Mouse (Mus musculus): Measurements from ENCODE around the gene Olfr270.
A peak's percentile ranks its signal among the peaks of the same experiment; 100 is the strongest.

Olfr270 gene

DNA sequence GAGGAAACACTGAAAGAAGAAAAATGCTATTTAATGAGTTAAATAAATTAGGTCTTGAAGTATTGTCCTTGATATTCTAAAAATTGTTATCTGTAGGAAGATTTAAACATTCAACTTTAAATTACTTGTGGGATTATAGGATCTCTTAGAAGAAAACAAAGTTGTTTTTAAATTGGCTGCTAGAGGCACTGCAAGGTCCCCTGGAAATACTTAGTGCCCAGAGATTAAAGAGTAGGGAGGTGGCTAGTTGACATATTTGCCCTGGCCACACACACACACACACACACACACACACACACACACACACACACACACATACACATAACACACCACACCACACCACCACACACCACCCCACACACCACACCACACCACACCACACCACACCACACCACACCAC lies at the start of gene Olfr270:
Olfr270 (plus strand) TSS at position 301 of the 400 bp plus-strand sequence.
- no peak for DNase-seq (ENCODE audit: low read depth, low spot score)

GRCm38 (mm10) chr4:52916659-52917310 lies 47.6 kb upstream of the Olfr270 start:
- DNase-seq (ENCODE audit: low read depth, low spot score): no peak

- no peak for DNase-seq (ENCODE audit: low read depth, low spot score)
Observed at GRCm38 (mm10) chr4:52917311-52917688, 47.0 kb upstream of the Olfr270 start.

GRCm38 (mm10) chr4:52919078-52919477 lies 45.3 kb upstream of the Olfr270 start, which contains the start of gene Olfr272:
TSS of gene Olfr272 (minus strand) at chr4:52919178.
- DNase-seq (ENCODE audit: low read depth, low spot score): no peak

GRCm38 (mm10) chr4:52930480-52930879 lies 33.9 kb upstream of the Olfr270 start:
- DNase-seq (ENCODE audit: low read depth, low spot score): no peak

DNA sequence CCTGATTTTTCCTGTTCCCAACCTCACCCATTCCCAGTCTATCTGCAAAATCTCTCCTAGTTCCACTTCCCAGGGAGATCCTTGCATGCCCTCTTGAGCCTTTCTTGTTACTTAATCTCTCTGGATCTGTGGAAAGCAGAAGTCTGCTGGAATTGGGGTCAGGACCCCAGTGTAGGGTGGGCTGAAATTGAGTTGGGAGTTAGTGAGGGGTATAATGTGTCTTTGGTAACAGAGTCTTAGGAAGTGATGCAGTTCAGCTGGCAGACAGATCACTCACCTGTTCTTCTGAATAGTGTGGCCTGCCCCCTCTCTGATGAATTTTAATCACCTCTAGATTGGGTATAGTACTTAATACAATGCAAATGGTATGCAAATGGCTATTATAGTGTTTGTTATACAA lies 17.7 kb upstream of the Olfr270 start:
- no peak for DNase-seq (ENCODE audit: low read depth, low spot score)

DNA sequence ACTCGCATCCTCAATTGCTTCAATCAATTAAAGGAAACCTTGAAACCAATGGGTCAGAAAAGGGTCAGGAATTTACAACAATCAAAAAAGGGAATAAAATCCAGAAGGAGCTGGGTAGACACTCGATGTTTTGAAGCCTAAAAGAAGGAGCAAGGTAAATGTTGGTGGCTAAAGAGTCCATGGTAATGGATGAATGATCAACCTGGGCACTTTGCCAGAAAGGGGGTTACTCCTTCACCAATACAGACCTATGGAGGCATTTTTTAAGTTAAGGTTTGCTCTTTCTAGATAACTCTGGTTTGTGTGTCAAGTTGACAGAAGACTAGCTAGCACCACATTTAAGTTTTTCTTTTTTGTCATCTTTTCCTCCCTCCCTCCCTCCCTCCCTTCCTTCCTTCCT lies 15.3 kb upstream of the Olfr270 start:
- DNase-seq (ENCODE audit: low read depth, low spot score): no peak

DNA sequence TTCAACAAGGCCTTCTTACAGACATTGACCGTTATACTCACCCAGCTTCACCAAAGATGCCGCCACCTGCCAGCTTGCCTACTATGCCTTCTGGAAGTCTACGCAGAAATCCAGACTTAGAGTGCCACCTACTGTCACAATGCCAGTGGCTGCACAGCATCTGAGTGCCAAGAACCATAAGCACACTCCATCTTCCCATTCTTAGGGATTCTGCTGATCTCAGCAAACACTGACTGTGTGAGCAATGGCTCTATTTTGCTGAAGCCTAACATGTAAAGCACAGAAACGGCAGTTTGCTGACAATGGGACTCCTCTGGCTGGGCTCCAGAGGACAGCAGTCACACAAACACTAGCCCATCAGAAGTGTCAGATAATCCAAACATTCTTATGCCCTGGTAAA lies 5.7 kb upstream of the Olfr270 start:
- DNase-seq (ENCODE audit: low read depth, low spot score): peak; percentile 30

- no peak for DNase-seq (ENCODE audit: low read depth, low spot score)
Observed at GRCm38 (mm10) chr4:52985216-52985615, 20.9 kb downstream of the Olfr270 start.

DNA sequence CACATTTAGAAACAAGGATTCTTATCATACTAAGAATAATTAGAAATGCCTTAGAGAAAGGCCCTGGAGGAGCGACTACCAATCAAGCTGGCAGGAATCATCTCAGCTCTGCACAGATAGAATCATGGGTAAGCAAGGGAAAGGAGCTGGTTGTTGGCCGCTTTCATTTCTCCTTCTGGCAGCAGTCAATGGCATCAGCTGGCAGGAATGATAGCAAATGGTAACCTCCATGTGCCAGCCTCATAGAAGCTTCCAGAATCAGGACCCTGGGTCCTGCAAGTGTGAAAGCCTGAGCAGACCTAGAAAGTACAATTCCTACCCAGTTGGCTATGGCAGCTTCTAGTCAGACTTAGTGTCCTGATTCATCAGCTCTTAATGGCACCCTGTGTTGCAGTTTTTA lies 21.9 kb downstream of the Olfr270 start:
- DNase-seq (ENCODE audit: low read depth, low spot score): no peak

DNA sequence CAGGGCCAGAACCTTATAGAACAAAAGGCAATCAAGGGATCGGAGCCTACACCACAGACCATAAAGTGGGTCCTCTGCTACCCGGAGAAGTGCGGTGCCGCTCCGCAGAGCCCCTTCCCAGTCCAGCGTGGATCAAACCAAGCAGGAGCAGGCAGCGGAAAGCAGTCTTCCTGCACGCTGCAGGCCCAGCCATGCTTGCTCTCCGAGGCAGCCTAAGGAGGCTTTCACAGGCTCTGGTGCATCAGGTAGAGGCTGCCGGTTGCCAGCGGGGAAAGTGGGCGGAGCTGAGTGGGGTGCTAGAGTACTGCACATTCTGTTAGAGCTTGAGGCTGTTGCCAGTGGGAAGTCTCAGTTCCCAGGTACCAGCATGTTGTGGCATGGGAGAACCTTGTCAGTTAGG lies 24.9 kb downstream of the Olfr270 start, which contains the start of gene Nipsnap3a:
Nipsnap3a (plus strand) TSS at position 25 of the 400 bp plus-strand sequence.
- no peak for DNase-seq (ENCODE audit: low read depth, low spot score)

DNA sequence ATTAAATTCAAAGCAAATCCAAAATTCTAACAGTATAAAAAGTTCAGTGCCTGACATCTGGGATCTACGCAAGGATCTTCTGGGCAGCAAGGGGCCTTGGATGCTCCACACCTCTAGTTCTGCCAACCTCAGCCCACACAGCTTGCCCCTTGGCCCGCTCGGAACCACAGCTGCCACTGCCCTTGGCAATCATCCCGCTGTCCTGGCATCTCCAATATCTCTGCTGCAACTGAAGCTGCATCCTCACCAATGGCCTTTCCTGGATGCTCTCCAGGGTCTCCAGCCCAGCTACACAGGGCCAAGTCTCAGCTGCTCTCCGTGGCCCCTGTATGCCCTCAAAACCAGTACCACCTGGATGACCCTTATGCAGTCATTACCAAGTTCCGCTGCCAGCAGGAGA lies 35.1 kb downstream of the Olfr270 start:
- no peak for DNase-seq (ENCODE audit: low read depth, low spot score)

DNA sequence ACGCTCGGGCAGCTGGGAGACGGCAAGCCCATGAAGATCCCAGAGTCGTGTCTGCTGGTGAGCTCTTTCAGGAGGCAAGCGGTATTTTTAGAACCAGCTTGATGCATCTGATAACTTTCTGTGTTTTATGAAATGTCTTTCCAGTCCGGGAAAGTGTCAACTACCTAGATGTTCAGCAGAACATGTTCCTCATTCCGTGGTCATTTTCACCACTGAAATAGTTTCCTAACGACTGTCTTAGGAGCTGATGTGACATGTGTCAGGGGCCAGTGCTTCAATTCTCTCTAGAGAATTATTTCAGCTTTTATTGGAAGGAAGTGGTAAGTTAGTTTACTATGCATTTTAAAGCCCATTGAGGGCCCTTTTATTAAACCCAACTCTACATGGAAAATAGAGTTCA lies 35.8 kb downstream of the Olfr270 start:
- no peak for DNase-seq (ENCODE audit: low read depth, low spot score)

DNA sequence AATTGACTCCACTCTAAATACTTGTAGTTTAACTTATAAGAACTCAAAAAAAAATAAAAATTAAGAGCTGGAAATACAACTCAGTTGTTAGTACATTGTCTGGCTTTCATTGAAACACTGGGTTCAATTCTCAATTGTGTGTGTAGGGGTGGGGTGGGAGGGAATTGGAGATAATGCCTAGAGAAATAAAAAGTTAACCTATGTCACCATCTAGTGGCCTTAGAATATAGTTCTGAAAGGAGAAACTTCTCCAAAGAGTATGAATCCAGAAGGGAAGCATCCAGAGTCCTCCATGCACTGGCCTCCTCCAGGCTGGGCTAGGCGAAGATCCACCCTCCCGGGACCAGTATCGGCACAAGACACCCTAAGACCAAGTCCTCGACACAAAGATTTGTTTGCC lies 44.8 kb downstream of the Olfr270 start:
- DNase-seq (ENCODE audit: low read depth, low spot score): no peak

GRCm38 (mm10) chr4:53009871-53010270 lies 45.5 kb downstream of the Olfr270 start:
- no peak for DNase-seq (ENCODE audit: low read depth, low spot score)

DNA sequence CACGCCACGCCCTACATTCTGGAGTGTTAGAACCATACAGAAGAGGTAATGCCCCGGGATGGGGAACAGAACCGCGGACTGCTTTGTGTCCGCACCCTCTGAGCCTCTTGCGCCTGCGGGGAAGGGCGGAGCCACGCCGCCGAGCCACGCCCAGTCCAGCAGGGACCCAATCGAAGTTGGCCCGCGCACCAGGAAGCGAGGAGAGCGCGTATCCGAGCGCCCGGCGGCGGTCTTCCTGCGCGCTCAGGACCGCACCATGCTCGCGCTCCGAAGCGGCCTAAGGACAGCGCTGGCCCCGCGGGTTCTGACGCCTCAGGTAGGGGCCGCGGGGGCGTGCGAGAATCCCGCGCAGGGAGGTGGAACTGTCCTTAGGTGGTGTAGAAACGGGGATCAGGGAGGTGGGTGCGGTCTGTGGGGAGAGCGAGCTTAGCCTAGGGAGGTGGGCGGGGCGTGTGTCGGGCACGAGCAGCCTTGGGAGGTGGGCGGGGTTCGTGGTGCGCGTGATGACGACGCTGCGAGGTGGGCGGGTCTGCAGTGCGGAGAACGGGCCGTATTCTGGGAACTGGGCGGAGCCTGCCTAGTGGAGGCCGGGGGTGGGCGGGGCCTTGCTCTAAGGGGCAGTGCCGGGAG lies 47.5 kb downstream of the Olfr270 start, which contains the start of gene Nipsnap3b:
Nipsnap3b (plus strand) TSS at position 149 of the 630 bp plus-strand sequence.
- DNase-seq (ENCODE audit: low read depth, low spot score): peak; percentile 93

DNA sequence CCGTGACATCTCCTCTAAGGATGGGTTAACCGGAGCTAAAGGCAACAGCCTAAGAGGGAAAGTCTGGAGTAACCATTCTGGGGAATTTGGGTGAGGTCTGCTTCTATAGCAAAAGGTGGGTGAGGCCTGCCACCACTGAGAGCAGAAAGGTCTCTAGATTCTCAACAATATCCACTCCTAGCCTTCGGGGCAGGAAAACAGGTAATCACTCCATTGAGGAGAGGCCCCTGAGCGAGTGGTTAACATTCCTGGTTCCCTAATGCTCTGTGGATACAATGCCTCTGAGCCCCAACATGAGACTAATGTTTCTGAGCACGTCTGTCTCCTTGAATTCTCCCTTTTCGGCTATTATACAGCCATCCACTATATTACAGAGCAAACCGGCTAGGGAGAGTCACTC lies 50.1 kb downstream of the Olfr270 start:
- DNase-seq (ENCODE audit: low read depth, low spot score): no peak

DNA sequence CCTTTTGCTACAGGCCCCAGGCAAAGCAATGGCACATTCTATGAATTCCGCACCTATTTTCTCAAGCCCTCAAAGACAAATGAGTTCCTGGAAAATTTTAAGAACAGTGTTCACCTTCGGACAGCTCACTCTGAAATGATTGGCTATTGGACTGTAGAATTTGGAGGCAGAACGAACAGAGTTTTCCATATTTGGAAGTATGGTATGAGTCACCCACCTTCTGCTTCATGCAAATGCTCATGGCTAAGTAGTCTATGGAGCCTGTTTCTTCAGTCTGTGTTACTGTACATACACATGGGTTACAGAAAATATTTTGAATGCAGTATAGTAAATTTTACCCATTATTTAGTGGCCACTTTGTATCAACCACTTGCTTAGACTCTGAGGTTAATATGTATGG lies 50.7 kb downstream of the Olfr270 start:
- DNase-seq (ENCODE audit: low read depth, low spot score): no peak

- no peak for DNase-seq (ENCODE audit: low read depth, low spot score)
Observed at GRCm38 (mm10) chr4:53018392-53018791, 54.0 kb downstream of the Olfr270 start.
